Mouse (Mus musculus): ENCODE results near the gene Mdm1.

GRCm38 (mm10) chr10:118161131-118161530 is 19.5 kb downstream of the Mdm1 start:
- TF ChIP-seq EP300 (IDR thresholded peaks at IDR 0.05; ENCODE audit: low read depth) (no peak), CTCF (IDR thresholded peaks at IDR 0.05; ENCODE audit: low read depth) (no peak)

Measured in liver, embryonic 14.5 days (tissue).